Mouse (Mus musculus): ENCODE measurements around the gene Rxfp1.
A peak's percentile ranks its signal among the peaks of the same experiment; 100 is the strongest.
"Not testable (repeated sequence)": the region's sequence is repeated elsewhere in the genome, so short reads cannot be mapped to it uniquely, and the experiment has no call there.

The Rxfp1 gene

GRCm38 (mm10) chr3:79737780-79738179 lies at the start of gene Rxfp1:
Rxfp1 (minus strand) TSS chr3:79737880.
- no peak for DNase-seq (ENCODE audit: low spot score in 2 of 2)

GRCm38 (mm10) chr3:79784362-79784736 lies 46.7 kb upstream of the Rxfp1 start:
- no peak for DNase-seq (ENCODE audit: low spot score in 2 of 2)

- no peak for DNase-seq (ENCODE audit: low spot score in 2 of 2)
These were observed 46.1 kb upstream of the Rxfp1 start for GRCm38 (mm10) chr3:79783630-79784361.

GRCm38 (mm10) chr3:79772701-79773100 lies 35.0 kb upstream of the Rxfp1 start:
- no peak for DNase-seq (ENCODE audit: low spot score in 2 of 2)

DNA sequence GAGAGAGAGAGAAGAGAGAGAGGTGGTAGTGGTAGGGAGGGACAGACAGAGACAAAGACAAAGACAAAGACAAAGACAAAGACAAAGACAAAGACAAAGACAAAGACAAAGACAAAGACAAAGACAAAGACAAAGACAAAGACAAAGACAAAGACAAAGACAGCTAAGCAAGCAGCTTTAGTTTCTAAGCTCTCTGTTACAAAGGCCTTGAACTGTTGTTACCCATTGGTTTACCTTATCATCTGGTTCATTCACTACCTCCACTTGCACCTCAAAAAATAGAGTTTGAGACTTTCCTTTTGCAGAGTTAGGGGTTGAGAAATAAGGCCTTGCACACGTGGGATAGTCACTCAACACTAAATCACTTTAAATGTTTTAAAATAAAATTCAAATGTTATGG lies 16.1 kb upstream of the Rxfp1 start:
- no peak for DNase-seq (ENCODE audit: low spot score in 2 of 2)

GRCm38 (mm10) chr3:79746585-79746984 lies 8.9 kb upstream of the Rxfp1 start:
- DNase-seq (ENCODE audit: low spot score in 2 of 2), result no peak

- no peak for DNase-seq (ENCODE audit: low spot score in 2 of 2)
These were observed 7.4 kb upstream of the Rxfp1 start for GRCm38 (mm10) chr3:79745101-79745500.

DNA sequence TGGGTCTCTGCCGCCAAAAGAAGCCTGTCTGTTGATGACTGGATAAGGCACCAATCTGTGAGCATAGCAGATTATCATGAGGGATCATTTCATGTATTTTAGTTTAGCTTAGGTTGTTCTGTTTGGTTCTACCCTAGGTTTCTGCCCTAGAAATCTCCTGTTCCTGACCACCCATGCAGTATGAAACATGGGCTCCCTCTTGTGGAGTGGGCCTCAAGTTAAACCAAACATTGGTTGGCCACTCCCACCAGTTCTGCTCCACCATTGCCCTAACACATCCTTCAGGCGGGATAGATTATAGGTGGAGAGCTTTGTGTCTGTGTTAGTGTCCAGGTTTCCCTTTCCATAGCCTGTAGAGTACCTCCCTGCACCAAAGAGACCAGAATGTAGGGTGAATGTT lies 6.7 kb upstream of the Rxfp1 start:
- no peak for DNase-seq (ENCODE audit: low spot score in 2 of 2)

- no peak for DNase-seq (ENCODE audit: low spot score in 2 of 2)
These were observed 2.7 kb upstream of the Rxfp1 start for GRCm38 (mm10) chr3:79740351-79740750.

DNA sequence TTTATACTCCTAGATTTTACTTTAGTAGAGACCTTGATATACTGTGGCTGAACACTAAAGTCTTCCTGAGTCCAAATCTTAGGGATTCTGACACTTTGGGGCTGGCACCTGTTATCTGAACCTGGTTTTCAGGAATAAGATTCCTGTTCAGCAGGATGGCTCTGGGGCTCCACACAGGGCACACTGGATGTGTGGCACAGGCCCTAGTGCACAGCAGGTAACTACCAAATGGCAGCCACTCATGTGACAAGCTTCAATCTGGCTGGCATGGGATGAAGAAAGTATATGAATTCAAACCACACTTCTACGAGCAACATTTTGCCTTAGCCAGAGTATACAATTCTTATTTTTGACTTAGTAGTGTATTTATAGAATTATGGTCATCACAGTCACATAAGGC lies 771 bp upstream of the Rxfp1 start:
- no peak for DNase-seq (ENCODE audit: low spot score in 2 of 2)

- DNase-seq (ENCODE audit: low spot score in 2 of 2), result no peak
These were observed 11.1 kb downstream of the Rxfp1 start for GRCm38 (mm10) chr3:79726506-79727075.

GRCm38 (mm10) chr3:79720756-79721484 lies 16.8 kb downstream of the Rxfp1 start:
- DNase-seq (ENCODE audit: low spot score in 2 of 2), result no peak

- no peak for DNase-seq (ENCODE audit: low spot score in 2 of 2)
These were observed 31.2 kb downstream of the Rxfp1 start for GRCm38 (mm10) chr3:79706436-79706835.

- no peak for DNase-seq (ENCODE audit: low spot score in 2 of 2)
These were observed 34.5 kb downstream of the Rxfp1 start for GRCm38 (mm10) chr3:79703135-79703534.

- DNase-seq (ENCODE audit: low spot score in 2 of 2), result no peak
These were observed 45.7 kb downstream of the Rxfp1 start for GRCm38 (mm10) chr3:79691957-79692356.

DNA sequence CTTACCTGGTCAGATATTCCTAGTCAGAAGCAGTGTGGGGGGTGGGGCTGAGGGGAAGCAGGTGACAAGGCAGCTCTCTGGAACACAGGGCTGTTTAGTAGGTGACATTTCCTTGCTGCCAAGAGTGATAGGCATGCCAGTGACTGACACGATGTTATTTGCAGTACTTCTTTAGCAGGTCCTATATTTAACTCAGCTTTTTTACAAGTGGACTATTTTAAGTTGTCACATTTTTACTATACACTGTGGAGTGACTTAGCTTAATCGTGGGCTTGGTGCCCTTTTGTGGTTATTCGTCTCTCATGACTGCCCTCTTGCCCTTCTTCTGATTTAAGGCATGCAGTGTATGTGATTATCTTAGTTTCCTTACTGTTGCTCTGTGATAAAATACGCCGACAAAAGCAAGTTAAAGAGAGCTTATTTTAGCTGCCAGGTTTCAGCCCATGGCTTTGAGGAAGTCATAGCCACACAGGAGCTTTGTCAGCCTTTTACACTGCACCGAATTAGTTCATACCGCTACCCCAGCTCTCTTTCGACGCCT lies 47.5 kb downstream of the Rxfp1 start:
- DNase-seq (ENCODE audit: low spot score in 2 of 2), result no peak

GRCm38 (mm10) chr3:79688101-79688500 lies 49.6 kb downstream of the Rxfp1 start:
- not testable (repeated sequence) for DNase-seq (ENCODE audit: low spot score in 2 of 2)

DNA sequence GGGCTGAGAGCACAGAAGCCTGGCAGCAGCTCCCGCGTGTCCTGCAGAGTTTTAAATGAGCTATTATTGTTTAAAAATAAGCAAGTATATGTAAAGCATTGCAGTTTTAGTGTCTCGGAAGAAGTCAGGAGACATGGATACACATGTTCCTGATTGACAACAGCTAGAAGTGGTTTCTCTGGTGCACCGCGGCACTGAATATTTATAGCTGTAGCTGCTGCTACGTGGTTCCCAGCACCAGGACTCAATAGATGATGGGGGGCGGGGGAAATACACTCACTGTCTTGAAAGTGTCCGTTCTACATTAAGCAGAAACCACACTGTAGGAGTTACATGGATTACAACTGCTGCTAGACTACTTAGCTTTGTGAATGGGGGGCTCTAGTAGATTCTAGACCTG lies 54.2 kb downstream of the Rxfp1 start:
- DNase-seq (ENCODE audit: low spot score in 2 of 2), result no peak

DNA sequence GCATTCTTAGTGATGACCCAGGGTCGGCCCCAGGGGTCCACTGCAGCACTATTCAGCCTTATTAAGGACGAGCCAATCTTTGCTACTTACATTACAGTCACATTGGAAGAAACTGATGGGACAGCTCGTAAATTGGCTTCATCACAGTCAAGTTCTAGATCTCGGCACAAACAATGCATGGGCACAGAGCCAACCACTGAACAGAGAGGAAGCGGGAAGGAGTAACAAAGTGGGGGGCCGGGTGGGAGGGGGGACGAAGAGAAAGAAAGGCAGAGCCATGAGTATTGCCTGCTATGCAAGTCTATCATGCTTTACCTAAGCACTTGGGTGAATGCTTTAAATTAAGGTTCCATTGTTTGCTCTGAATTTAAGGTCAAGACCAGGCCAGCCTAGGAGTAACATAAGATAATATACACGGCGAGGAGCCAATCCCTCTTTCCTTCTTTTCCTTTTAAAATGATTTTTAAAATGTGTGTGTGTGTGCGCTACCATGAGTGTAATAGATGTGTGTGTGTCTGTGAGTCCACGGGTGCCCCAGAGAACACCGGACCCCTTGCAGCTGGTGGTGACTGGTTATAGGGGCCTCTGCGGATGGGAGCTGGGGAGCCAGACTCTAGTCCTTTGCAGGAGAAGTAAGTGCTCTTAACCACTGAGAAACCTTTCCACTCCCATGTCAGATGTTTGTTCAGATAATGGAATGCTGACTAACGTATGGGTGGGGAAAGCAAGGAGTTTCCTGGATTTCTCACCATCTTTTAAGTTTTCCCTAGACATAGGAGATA lies 55.1 kb downstream of the Rxfp1 start:
- DNase-seq (ENCODE audit: low spot score in 2 of 2), result no peak

DNA sequence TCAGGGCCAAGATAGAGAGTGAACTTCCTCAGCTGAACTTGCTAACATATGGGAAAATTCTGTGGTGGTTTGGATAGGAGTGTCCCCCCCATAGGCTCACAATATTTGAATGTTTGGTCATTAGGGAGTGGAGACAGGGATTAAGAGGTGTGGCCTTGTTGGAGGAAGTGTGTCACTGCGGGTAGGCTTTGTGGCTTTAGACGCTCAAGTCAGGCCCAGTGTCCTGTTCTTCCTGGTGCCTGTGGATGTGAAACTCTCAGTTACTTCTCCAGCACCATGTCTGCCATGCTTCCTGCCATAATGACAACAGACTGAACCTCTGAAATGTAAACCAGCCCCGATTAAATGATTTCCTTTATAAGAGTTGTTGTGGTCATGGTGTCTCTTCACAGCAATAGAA lies 61.3 kb downstream of the Rxfp1 start:
- DNase-seq (ENCODE audit: low spot score in 2 of 2), result no peak

- no peak for DNase-seq (ENCODE audit: low spot score in 2 of 2)
These were observed 63.0 kb downstream of the Rxfp1 start for GRCm38 (mm10) chr3:79674641-79675040.

- DNase-seq (ENCODE audit: low spot score in 2 of 2), result peak; percentile 29 to 55
These were observed 64.6 kb downstream of the Rxfp1 start for GRCm38 (mm10) chr3:79673082-79673481.
